Mouse (Mus musculus) CD8-positive naive resting alpha-beta T cell, adult 57 days (primary cell): ENCODE data around the gene Uaca. TPM values are rescaled to one million over a fixed set of nuclear protein-coding genes. Genes with fewer than 3 reads are reported as not detected.

Experiments
- total RNA-seq: library from RNA; stranded (reverse); gene quantifications from one replicate; pipeline ENCODE4 v1.2.4, GENCODE M21; 2023

Uaca gene
- not detected for total RNA-seq

DNA sequence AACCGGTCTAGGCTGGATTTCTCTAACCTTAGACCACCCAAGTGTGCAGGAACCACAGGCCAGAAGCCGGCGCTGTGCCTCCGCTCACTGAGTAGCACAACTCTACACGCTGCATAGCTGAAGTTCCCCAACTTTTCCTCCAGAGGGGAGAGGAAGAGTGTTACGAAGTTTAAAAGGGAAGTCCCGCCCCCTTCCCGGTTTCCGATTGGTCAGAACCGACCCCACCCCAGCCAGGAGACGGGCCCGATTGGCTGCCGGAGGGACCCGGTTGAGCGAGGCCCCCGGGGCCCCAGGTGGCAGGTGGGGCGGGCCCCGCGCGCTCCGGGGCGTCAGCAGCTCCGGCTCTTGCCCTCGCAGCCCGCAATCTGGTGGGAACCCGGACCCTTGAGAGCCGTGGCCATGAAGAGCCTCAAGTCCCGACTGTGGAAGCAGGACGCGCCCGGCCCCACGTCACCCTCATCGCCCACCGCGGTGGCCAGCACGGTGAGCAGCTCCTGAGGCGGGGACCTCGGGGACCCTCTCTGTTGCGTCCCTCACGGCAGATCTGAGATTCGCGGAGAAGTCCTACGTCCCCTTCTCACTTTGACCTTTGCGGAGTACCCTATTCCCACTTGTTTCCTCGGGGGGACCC lies at the start of gene Uaca:
Uaca (plus strand) TSS at position 333 of the 631 bp plus-strand sequence.

Other genes starting within 250 kb of the Uaca start
- gene Lrrc49, start 106.4 kb upstream of the Uaca start, total RNA-seq = not detected
- gene Larp6, start 81.6 kb upstream of the Uaca start, total RNA-seq = not detected